Mouse (Mus musculus) midbrain, embryonic 16.5 days (tissue): ENCODE results near the gene Abi1. TPM values are rescaled to one million over a fixed set of nuclear protein-coding genes. Genes with fewer than 3 reads are reported as not detected.
"Not testable (repeated sequence)": the region's sequence is repeated elsewhere in the genome, so short reads cannot be mapped to it uniquely, and the experiment has no call there.

Experiments
- ATAC-seq: fragments of 200-750 bp; cut with Nextera tagmentation; 2 replicates; pipeline ENCODE4 v1.8.0; 2017; ENCODE audit warnings: moderate TSS enrichment
- H3K27ac ChIP-seq: fragments of 300-500 bp; sonication (generic); 2 replicates; pipeline ENCODE4 v1.5.1; 2014; ENCODE audit warnings: mild to moderate bottlenecking, low read length, mixed read lengths
- H3K27me3 ChIP-seq: fragments of 300-500 bp; sonication (generic); 2 replicates; pipeline ENCODE4 v1.6.1; 2014; ENCODE audit warnings: low read depth, low read length, mixed read lengths; ENCODE audit not compliant: control insufficient read depth, insufficient read depth
- H3K36me3 ChIP-seq: fragments of 300-500 bp; sonication (generic); 2 replicates; pipeline ENCODE4 v1.6.1; 2014; ENCODE audit warnings: mild to moderate bottlenecking, low read length, moderate library complexity, mixed read lengths; ENCODE audit not compliant: control insufficient read depth, insufficient read depth
- H3K4me1 ChIP-seq: fragments of 300-500 bp; sonication (generic); 2 replicates; pipeline ENCODE4 v1.6.1; 2014; ENCODE audit warnings: mild to moderate bottlenecking, low read length, mixed read lengths; ENCODE audit not compliant: control insufficient read depth, insufficient read depth
- H3K4me2 ChIP-seq: fragments of 300-500 bp; sonication (generic); 2 replicates; pipeline ENCODE4 v1.6.1; 2014; ENCODE audit warnings: mild to moderate bottlenecking, low read length, mixed read lengths
- H3K4me3 ChIP-seq: fragments of 300-500 bp; sonication (generic); 2 replicates; pipeline ENCODE4 v1.5.1; 2014; ENCODE audit warnings: low read depth, mild to moderate bottlenecking, low read length, moderate library complexity, mixed read lengths
- H3K9ac ChIP-seq: fragments of 300-500 bp; sonication (generic); 2 replicates; pipeline ENCODE4 v1.6.1; 2014; ENCODE audit warnings: low read depth, low read length, mixed read lengths
- H3K9me3 ChIP-seq: fragments of 300-500 bp; sonication (generic); replicated peaks from 2 replicates; pipeline ENCODE4 v1.6.1; 2014; ENCODE audit warnings: mild to moderate bottlenecking, low read length, mixed read lengths; ENCODE audit not compliant: control insufficient read depth, poor library complexity, severe bottlenecking
- WGBS: fragments of 180-500 bp; shearing (Covaris S2); extraction: QIAGEN DNeasy Blood & Tissue Kit; methylation state at CpG from one replicate; pipeline ENCODE4 v1.1.7; 2014; 5-methylcytosine and 5-hydroxymethylcytosine counted together
- polyA plus RNA-seq: library from polyadenylated mRNA; unstranded; fragments of >200 nt; fragmentation: Nextera tagmentation; extraction: Ambion mirVana; gene quantifications from 2 replicates; pipeline ENCODE4 v1.2.1, GENCODE M21; 2015

The Abi1 gene
- polyA plus RNA-seq, 1 experiment from 2014 or later = 71.2 TPM

GRCm38 (mm10) chr2:23068370-23068737, 28.3 kb upstream of the Abi1 start:
- Histone ChIP-seq H3K4me1 (peaks cover 17% of the 10 kb centered on the region), H3K27me3 (no peaks in the 10 kb centered on the region), H3K4me3 (peak overlapping the region; percentile 59), H3K9me3 (no peaks in the 10 kb centered on the region), H3K9ac (peak overlapping the region; percentile 80), H3K36me3 (no peaks in the 10 kb centered on the region), H3K27ac (peak overlapping the region; percentile 93), H3K4me2 (peak overlapping the region; percentile 92)
- ATAC-seq = peak; percentile 78
- WGBS = 0% methylated on average over 21 of the region's 21 CpGs

- Histone ChIP-seq H3K4me1 (peaks cover 17% of the 10 kb centered on the region), H3K36me3 (no peaks in the 10 kb centered on the region)
- WGBS = 2% methylated on average over 34 of the region's 34 CpGs
Observed at GRCm38 (mm10) chr2:23067552-23068369, 27.7 kb upstream of the Abi1 start, which contains the start of gene Acbd5. Gene Acbd5 (plus strand): TSS chr2:23068167.

GRCm38 (mm10) chr2:23052523-23052922, 12.5 kb upstream of the Abi1 start:
- H3K4me1 ChIP-seq = no peaks in the 10 kb centered on the region
- H3K4me3 ChIP-seq = no peak overlapping the region
- H3K27ac ChIP-seq = no peak overlapping the region
- no peak for ATAC-seq
- H3K9me3 ChIP-seq = no peaks in the 10 kb centered on the region
- no peak overlapping the region for H3K4me2 ChIP-seq
- 75% methylated on average over 6 of the region's 6 CpGs for WGBS
- H3K36me3 ChIP-seq = no peaks in the 10 kb centered on the region
- no peak overlapping the region for H3K9ac ChIP-seq
- no peaks in the 10 kb centered on the region for H3K27me3 ChIP-seq

More at GRCm38 (mm10) chr2:23067552-23068369, 27.7 kb upstream of the Abi1 start, which contains the start of gene Acbd5:
- Histone ChIP-seq H3K4me2 (peak within 1 kb of the TSS; percentile 92), H3K27ac (peak within 1 kb of the TSS; percentile 93), H3K9ac (peak within 1 kb of the TSS; percentile 80), H3K9me3 (no peaks in the 10 kb centered on the region; the same call in 1 of the 2 replicates), H3K27me3 (no peaks in the 10 kb centered on the region), H3K4me3 (peak within 1 kb of the TSS; percentile 59)
- peak; percentile 97 for ATAC-seq

GRCm38 (mm10) chr2:23051890-23052289, 11.8 kb upstream of the Abi1 start:
- Histone ChIP-seq H3K9me3 (no peaks in the 10 kb centered on the region), H3K27ac (no peak overlapping the region), H3K27me3 (no peaks in the 10 kb centered on the region), H3K9ac (no peak overlapping the region), H3K4me2 (no peak overlapping the region), H3K36me3 (no peaks in the 10 kb centered on the region), H3K4me3 (no peak overlapping the region), H3K4me1 (no peaks in the 10 kb centered on the region)
- WGBS = 83% methylated on average over 2 of the region's 2 CpGs
- ATAC-seq = no peak

- no peak for ATAC-seq
- Histone ChIP-seq H3K4me3 (no peak overlapping the region), H3K27ac (no peak overlapping the region), H3K4me1 (no peaks in the 10 kb centered on the region), H3K9me3 (no peaks in the 10 kb centered on the region), H3K4me2 (no peak overlapping the region), H3K9ac (no peak overlapping the region), H3K36me3 (no peaks in the 10 kb centered on the region), H3K27me3 (no peaks in the 10 kb centered on the region)
Observed at GRCm38 (mm10) chr2:23048006-23048405, 8.0 kb upstream of the Abi1 start.

- H3K4me3 ChIP-seq = no peak overlapping the region
- 51% methylated on average over 1 of the region's 1 CpGs for WGBS
- no peaks in the 10 kb centered on the region for H3K4me1 ChIP-seq
- no peak for ATAC-seq
- no peak overlapping the region for H3K27ac ChIP-seq
- no peaks in the 10 kb centered on the region for H3K9me3 ChIP-seq
- no peaks in the 10 kb centered on the region for H3K36me3 ChIP-seq
- no peaks in the 10 kb centered on the region for H3K27me3 ChIP-seq
- H3K9ac ChIP-seq = no peak overlapping the region
- no peak overlapping the region for H3K4me2 ChIP-seq
Observed at GRCm38 (mm10) chr2:23045703-23046102, 5.7 kb upstream of the Abi1 start.

GRCm38 (mm10) chr2:23042189-23042588, 2.1 kb upstream of the Abi1 start:
- H3K27me3 ChIP-seq = no peaks in the 10 kb centered on the region
- H3K36me3 ChIP-seq = no peaks in the 10 kb centered on the region
- WGBS = 88% methylated on average over 3 of the region's 3 CpGs
- no peak overlapping the region for H3K4me3 ChIP-seq
- no peak overlapping the region for H3K4me2 ChIP-seq
- no peaks in the 10 kb centered on the region for H3K9me3 ChIP-seq
- peaks cover 13% of the 10 kb centered on the region for H3K4me1 ChIP-seq
- ATAC-seq = no peak
- no peak overlapping the region for H3K9ac ChIP-seq
- H3K27ac ChIP-seq = no peak overlapping the region

GRCm38 (mm10) chr2:23041457-23041856, 1.4 kb upstream of the Abi1 start:
- 84% methylated on average over 4 of the region's 4 CpGs for WGBS
- H3K4me1 ChIP-seq = peaks cover 20% of the 10 kb centered on the region
- no peak for ATAC-seq

GRCm38 (mm10) chr2:23040690-23041089, 649 bp upstream of the Abi1 start:
- peak; percentile 2; the same call in 1 of the 2 replicates for ATAC-seq
- H3K27me3 ChIP-seq = not testable (repeated sequence)

More at GRCm38 (mm10) chr2:23041457-23041856, 1.4 kb upstream of the Abi1 start:
- no peak overlapping the region for H3K27ac ChIP-seq
- no peaks in the 10 kb centered on the region for H3K9me3 ChIP-seq
- no peaks in the 10 kb centered on the region for H3K27me3 ChIP-seq
- no peak overlapping the region for H3K4me3 ChIP-seq
- no peak overlapping the region for H3K9ac ChIP-seq
- H3K36me3 ChIP-seq = no peaks in the 10 kb centered on the region
- H3K4me2 ChIP-seq = no peak overlapping the region

More at GRCm38 (mm10) chr2:23040690-23041089, 649 bp upstream of the Abi1 start:
- not testable (repeated sequence) for H3K36me3 ChIP-seq, H3K9me3 ChIP-seq, H3K27ac ChIP-seq, H3K4me3 ChIP-seq, H3K4me2 ChIP-seq, H3K9ac ChIP-seq
- H3K4me1 ChIP-seq = peaks cover 20% of the 10 kb centered on the region
- WGBS = 89% methylated on average over 7 of the region's 7 CpGs
